Mouse (Mus musculus): ENCODE results near the gene Knstrn.

DNA sequence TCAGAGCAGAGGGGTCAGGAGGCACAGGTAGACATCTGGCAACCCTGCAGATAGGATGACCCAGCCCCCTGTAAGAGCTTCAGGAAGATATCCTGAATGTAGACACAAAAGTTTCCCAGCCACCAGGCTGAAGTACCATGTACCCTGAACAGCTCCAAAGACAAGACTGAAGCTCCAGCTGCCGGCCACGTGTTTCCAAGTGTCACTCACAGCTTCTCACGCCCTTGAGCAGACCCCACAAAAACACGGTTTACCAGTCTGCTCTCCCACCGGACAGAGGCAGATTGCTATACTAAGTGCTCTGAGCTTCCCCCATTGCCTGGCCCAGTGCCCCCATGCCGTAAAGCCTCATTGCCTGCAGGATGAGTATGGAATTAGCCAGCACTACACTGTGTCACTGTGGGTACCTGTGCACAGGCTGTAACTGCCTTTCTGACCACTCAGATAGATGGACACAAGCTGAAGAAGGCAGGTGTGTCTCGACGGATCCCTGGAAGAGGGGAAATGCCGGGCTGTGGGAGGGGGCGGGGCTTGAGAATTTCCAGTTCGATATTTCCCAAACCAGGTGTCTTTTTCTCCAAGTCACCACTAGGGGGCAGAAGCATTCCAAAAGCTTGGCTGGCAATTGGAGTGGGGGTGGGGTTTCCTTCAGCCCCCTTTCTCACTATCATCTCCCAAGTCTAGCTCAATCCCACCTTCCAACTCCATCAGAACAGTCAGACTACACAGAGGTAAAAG is 49.5 kb upstream of the Knstrn start:
- TF ChIP-seq CTCF (IDR thresholded peaks at IDR 0.05; ENCODE audit: control insufficient read depth, insufficient read depth, low read length) (peak; percentile 33; the same call in 1 of the 2 replicates), POLR2A (IDR thresholded peaks at IDR 0.05; ENCODE audit: borderline replicate concordance, control insufficient read depth, low read depth, low read length) (no peak)
